Mouse (Mus musculus): ENCODE results near the gene Lrig1.

DNA sequence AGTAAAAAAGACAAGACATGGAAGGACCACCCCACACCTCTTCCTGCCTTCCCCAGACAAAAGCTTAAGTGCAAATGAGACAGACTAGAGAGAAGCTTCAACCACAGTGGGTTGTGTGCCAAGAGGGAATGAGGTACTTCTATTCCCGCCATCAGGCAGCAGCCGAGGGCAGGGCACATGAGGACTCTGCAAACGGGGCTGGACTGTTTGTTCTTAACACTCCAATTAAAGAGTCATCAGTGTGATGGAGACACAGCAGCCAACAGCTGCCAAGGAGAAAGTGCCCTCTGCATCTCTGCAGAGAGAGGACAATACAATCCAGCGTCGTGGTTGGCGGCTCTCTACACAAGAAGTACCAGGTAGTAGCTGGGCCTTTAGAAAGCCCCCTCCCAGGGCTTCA, 71.2 kb downstream of the Lrig1 start:
- TF ChIP-seq CTCF (IDR thresholded peaks at IDR 0.05) (no peak), EP300 (IDR thresholded peaks at IDR 0.05; ENCODE audit: insufficient read depth, low read depth, low read length) (peak; percentile 63; the same call in 1 of the 2 replicates), POLR2A (IDR thresholded peaks at IDR 0.05; ENCODE audit: insufficient read depth, low read depth, low read length) (no peak)
